Mouse (Mus musculus): Measurements from ENCODE around the gene Unc119.
A peak's percentile ranks its signal among the peaks of the same experiment; 100 is the strongest.

The Unc119 gene

GRCm38 (mm10) chr11:78372610-78373009, 29.3 kb downstream of the Unc119 start:
- DNase-seq: peak; percentile 55 to 64

GRCm38 (mm10) chr11:78374147-78374546, 30.9 kb downstream of the Unc119 start:
- DNase-seq: no peak

GRCm38 (mm10) chr11:78377549-78378159, 34.4 kb downstream of the Unc119 start:
- DNase-seq: peak in 1 of 2 experiments; percentile 29

DNA sequence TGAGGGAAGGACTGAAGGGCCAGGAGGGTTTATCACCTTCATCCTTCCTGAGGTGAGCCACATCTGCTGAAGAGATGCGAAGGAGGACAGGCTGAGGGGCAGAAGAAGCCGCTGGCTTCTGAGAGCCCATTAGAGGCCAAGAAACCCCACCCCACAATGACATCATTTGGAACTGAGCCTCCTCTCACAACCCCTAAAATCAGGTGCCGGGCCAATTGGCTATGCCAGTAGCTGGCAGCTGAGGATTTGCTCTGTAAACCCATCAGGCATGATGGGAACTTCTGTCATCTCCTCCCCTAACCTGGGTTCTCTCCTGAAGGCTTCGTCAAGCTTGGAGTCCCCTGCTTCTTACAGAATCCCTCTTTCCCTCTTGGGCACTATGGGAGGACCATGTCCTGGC, 37.1 kb downstream of the Unc119 start:
- DNase-seq: no peak

GRCm38 (mm10) chr11:78380996-78381395, 37.7 kb downstream of the Unc119 start:
- no peak for DNase-seq

DNA sequence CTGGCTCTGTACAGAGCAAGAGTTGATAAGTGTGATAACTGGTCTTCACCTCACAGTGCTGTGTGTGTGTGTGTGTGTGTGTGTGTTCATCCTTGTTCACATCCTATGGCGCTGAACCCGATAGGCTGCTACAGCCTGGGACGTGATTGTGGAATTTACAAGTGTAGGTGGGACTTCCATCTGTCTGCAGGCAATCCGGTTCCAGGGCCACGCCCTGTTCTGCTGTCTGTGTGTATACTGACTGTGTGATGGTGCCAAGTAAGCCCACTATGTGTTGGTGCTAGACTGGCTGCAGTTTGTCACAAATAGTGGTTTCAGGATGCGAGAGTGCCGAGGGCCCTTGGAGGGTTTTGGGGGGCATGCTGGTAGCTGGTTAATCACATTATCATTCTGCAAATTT, 39.0 kb downstream of the Unc119 start:
- DNase-seq: no peak

DNA sequence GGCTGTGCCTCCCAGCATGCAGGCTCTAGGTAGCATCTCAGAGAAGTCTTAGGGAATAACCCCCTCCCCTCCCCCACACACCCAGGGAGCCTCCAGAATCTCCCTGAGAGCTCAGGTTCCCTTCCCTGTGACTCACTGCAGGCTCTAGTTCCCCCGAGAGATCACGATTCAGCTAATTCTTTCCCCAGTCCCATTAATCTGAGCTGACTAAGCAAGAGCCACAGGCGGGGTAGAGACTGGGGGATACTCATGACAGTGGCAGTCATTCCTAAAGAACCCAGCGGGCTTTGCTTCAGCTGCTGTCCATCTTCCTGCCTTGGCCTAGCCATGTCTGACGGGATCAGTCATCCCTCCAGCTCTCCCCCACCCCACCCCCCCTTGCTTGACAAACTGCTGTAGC, 39.4 kb downstream of the Unc119 start:
- DNase-seq: no peak

- no peak for DNase-seq
Observed at GRCm38 (mm10) chr11:78385776-78386175, 42.5 kb downstream of the Unc119 start.

GRCm38 (mm10) chr11:78386508-78387043, 43.3 kb downstream of the Unc119 start, which contains the start of gene Foxn1:
Gene Foxn1 (minus strand): TSS chr11:78386558.
- no peak for DNase-seq

GRCm38 (mm10) chr11:78392728-78393127, 49.4 kb downstream of the Unc119 start:
- DNase-seq: no peak

DNA sequence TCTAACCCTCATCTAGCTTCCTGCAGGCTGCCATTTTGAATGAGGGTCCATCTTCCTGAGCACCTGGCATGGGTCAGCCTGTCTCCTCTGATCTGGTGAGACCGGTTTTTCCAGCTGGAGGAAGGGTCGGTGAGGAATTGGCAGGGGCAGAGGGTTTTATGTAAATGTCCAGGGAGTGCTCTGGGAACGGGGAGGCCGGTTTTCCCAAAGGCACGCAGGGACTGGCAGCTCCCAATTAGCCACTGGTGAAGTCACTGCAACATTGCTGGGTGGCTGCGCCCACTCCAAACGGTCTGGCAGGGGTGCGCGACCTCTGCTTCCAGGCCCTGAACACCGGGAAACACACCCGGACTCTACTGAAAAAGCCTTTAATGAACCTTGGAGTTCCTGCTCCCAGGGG, 53.7 kb downstream of the Unc119 start:
- no peak for DNase-seq

- peak; percentile 65 to 83 for DNase-seq
Observed at GRCm38 (mm10) chr11:78397397-78397796, 54.1 kb downstream of the Unc119 start.

- DNase-seq: no peak
Observed at GRCm38 (mm10) chr11:78398212-78398611, 54.9 kb downstream of the Unc119 start.
